Mouse (Mus musculus) forebrain, embryonic 12.5 days (tissue): ENCODE data around the gene Aar2. TPM values are rescaled to one million over a fixed set of nuclear protein-coding genes. Genes with fewer than 3 reads are reported as not detected.

Experiments
- ATAC-seq: fragments of 200-750 bp; cut with Nextera tagmentation; 2 replicates; pipeline ENCODE4 v1.8.0; 2017; ENCODE audit warnings: moderate TSS enrichment; ENCODE audit not compliant: low FRiP score
- H3K27ac ChIP-seq: fragments of 300-500 bp; sonication (generic); 2 replicates; pipeline ENCODE4 v1.5.1; 2016; ENCODE audit warnings: mild to moderate bottlenecking
- H3K27me3 ChIP-seq: fragments of 300-500 bp; sonication (generic); 2 replicates; pipeline ENCODE4 v1.6.1; 2016; ENCODE audit warnings: mild to moderate bottlenecking
- H3K36me3 ChIP-seq: fragments of 300-500 bp; sonication (generic); replicated peaks from 2 replicates; pipeline ENCODE4 v1.6.1; 2016; ENCODE audit warnings: mild to moderate bottlenecking
- H3K4me1 ChIP-seq: fragments of 300-500 bp; sonication (generic); 2 replicates; pipeline ENCODE4 v1.6.1; 2016
- H3K4me2 ChIP-seq: fragments of 300-500 bp; sonication (generic); 2 replicates; pipeline ENCODE4 v1.6.1; 2016; ENCODE audit warnings: mild to moderate bottlenecking, moderate library complexity
- H3K4me3 ChIP-seq: fragments of 300-500 bp; sonication (generic); replicated peaks from 2 replicates; pipeline ENCODE4 v1.5.1; 2016; ENCODE audit warnings: mild to moderate bottlenecking
- H3K9ac ChIP-seq: fragments of 300-500 bp; sonication (generic); 2 replicates; pipeline ENCODE4 v1.6.1; 2016; ENCODE audit warnings: mild to moderate bottlenecking
- H3K9me3 ChIP-seq: fragments of 300-500 bp; sonication (generic); 2 replicates; pipeline ENCODE4 v1.6.1; 2016
- WGBS: fragments of 180-500 bp; shearing (Covaris S2); methylation state at CpG from one replicate; pipeline ENCODE4 v1.1.7; 2016; 5-methylcytosine and 5-hydroxymethylcytosine counted together
- polyA plus RNA-seq: library from polyadenylated mRNA; unstranded; fragments of >200 nt; fragmentation: Nextera tagmentation; extraction: Ambion mirVana; gene quantifications from 2 replicates; pipeline ENCODE4 v1.2.1, GENCODE M21; 2016

Gene Aar2
- polyA plus RNA-seq, 1 experiment from 2014 or later = 44.7 TPM

DNA sequence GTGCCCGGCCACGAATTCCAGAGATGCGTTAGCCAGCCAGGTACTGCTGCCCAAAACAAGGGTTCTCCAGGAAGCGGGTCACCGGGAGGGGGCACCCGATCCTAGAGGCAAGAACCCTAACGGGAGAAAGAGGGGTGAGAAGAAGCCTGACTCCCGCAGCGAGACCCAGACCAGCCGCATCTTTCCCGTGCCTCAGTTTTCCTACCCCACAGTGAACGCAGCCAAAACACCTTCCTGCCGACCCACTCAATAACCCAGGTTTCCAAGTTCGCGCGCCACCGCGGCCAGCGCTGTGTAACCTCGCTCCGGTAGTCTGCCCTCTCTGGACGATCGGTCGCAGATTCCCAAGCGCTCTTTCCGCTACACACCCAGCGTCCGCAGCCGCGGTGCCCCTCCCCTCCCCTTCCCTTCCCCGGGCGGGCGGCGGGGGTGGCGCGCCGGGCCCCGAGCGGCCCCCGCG, 65.7 kb downstream of the Aar2 start:
- H3K4me1 ChIP-seq = peaks cover 29% of the 10 kb centered on the region
- WGBS = under 1% methylated on average over 38 of the region's 41 CpGs

DNA sequence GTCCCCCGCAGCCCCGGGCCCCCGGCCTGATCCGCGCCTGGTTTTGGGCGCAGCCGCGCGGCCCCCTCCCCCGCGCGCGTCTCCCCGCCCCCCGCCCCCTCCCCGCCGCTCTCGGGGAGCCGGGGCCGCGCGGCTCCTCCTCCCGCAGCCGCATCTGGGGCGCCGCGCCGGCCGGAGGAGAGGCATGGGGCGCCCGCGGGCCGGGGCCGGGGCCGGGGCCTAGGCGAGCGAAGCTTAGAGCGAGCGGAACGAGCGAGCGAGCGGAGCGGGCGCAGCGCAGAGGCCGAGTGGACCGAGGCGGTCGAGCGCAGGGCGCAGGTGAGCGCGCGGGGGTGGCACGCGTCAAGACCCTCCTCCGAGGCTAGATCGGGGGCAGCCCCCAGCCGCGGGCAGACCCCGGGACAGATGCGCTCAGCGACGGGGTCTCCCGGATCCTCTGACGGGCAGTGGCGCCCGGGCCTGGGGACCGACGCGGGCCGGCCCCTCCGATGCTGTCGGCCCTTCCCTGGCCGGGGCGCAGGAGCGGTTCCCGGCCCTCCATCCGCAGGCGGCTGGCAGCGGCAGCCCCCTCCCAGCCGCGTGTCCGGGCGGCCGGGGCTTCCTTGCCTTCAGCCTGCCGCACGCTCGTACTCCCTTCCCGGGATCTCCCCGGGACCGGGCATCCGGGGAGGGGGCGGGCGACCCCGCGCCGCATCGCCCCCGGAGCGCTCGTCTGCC, 66.3 kb downstream of the Aar2 start, which contains the start of gene Dlgap4:
Gene Dlgap4 (plus strand): TSS at position 165 of the 717 bp plus-strand sequence.
- Histone ChIP-seq H3K4me3 (peak within 1 kb of the TSS; percentile 80), H3K27me3 (peaks cover 72% of the 10 kb centered on the region), H3K4me2 (peak within 1 kb of the TSS; percentile 99), H3K27ac (0 out of 2 replicates have a peak within 1 kb of the TSS, but pooled peaks have one; percentile 2), H3K4me1 (peaks cover 29% of the 10 kb centered on the region), H3K9ac (peak within 1 kb of the TSS; percentile 77), H3K9me3 (no peaks in the 10 kb centered on the region), H3K36me3 (no peaks in the 10 kb centered on the region)
- ATAC-seq = peak; percentile 82
- under 1% methylated on average over 51 of the region's 103 CpGs for WGBS

More for the DNA sequence above, 65.7 kb downstream of the Aar2 start:
- H3K27ac ChIP-seq = 0 out of 2 replicates have a peak overlapping the region, but pooled peaks have one; percentile 2
- H3K27me3 ChIP-seq = peaks cover 67% of the 10 kb centered on the region
- peak overlapping the region; percentile 99 for H3K4me2 ChIP-seq
- H3K9ac ChIP-seq = peak overlapping the region; percentile 77
- H3K4me3 ChIP-seq = peak overlapping the region; percentile 80
- peak; percentile 47 for ATAC-seq
- H3K36me3 ChIP-seq = no peaks in the 10 kb centered on the region
- H3K9me3 ChIP-seq = no peaks in the 10 kb centered on the region

DNA sequence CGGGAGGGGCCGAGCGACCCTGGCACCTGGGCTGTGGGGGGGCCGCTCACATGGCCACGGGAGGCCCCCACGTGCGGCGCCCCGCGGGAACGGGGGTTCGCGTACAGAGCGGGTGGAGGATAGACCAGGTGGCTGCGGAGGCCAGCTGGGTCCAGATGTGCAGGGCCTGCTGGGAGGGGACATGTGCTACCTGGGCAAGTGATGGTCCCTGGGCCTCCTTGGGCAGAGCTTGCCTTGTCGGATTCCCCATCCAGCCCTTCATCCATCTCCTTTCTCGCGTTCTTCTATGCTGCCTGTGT, 66.8 kb downstream of the Aar2 start:
- Histone ChIP-seq H3K4me3 (peak overlapping the region; percentile 80), H3K36me3 (no peaks in the 10 kb centered on the region), H3K27ac (no peak overlapping the region), H3K27me3 (peaks cover 74% of the 10 kb centered on the region), H3K4me2 (peak overlapping the region; percentile 99), H3K9me3 (no peaks in the 10 kb centered on the region), H3K9ac (peak overlapping the region; percentile 77), H3K4me1 (peaks cover 29% of the 10 kb centered on the region)
- ATAC-seq = peak; percentile 36
- WGBS = 1% methylated on average over 16 of the region's 18 CpGs

DNA sequence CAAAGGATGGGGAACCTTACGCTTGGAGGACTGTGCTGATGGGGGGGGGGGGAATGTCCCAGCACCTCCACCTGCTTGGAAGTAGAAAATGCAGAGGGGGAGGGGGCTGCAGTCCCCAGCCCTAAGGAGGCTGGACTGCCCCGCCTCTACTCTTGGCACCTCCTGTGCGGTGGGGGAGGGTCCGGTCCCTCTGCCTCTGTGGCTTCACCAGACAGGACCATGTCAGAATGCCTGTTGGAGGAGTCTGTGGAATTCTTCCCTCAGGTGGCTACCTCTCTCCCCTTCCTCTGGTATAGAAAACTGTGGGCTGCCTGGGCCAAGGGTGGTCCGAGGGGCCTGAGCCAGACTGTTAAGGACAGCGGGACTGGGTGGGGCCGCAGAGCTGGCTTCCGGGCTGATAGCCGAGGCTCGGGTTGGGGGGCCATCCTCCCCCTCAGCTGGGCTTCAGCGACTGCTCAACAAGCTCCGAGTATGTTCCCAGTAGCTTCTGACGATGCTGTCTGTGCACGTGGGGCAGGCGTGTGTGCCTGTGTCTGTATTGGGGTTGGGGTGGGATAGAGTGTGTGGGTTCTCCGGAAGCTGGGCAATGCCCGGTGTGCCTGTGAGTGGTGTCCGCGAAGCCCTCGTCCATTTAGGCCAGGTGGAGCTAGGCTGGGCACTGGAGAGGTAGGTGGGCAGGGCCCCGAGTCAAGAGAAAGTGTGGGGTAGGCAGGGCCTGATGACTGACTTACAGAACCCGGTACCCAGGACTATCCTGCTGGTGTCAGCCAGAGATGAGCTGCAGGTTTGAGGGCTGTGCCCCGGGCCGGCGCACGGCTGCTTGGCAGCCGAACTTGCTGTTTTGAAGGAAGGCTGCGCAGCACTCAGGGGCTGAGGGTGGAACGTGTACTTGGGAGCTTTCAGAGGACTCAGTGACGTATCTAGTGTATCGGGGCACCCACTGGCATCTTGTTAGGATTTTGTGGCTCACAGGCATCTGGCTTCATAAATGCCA, 67.6 kb downstream of the Aar2 start:
- H3K4me1 ChIP-seq = peaks cover 29% of the 10 kb centered on the region
- H3K4me3 ChIP-seq = peak overlapping the region; percentile 80
- peaks cover 71% of the 10 kb centered on the region for H3K27me3 ChIP-seq
- H3K36me3 ChIP-seq = no peaks in the 10 kb centered on the region
- peak overlapping the region; percentile 99 for H3K4me2 ChIP-seq
- WGBS = 12% methylated on average over 30 of the region's 31 CpGs
- no peak overlapping the region for H3K9ac ChIP-seq
- H3K9me3 ChIP-seq = no peaks in the 10 kb centered on the region
- ATAC-seq = no peak
- H3K27ac ChIP-seq = no peak overlapping the region

DNA sequence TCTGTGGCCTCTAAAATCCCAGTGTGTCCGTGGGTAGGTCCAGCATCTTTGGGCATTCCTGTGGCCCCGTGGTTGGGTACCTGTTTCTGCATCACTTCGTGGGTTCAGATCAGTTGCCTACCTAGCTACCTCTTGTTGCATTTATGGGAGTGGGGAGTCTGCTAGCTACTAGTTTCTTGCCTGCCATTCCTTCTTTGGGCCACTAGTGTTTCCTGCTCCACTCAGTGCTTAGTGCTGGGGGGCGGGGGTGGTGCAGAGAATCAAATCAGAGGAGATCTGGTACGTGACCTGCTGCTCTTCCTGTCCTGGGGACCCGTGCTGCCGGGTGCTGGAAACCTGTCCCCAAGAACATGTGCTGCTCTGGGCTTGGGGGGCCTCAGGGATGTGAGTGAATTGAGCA, 69.1 kb downstream of the Aar2 start:
- ATAC-seq = no peak
- Histone ChIP-seq H3K4me2 (no peak overlapping the region), H3K9ac (no peak overlapping the region; the same call in 1 of the 2 replicates), H3K27me3 (peaks cover 59% of the 10 kb centered on the region), H3K36me3 (no peaks in the 10 kb centered on the region), H3K4me3 (no peak overlapping the region), H3K4me1 (peaks cover 29% of the 10 kb centered on the region), H3K27ac (no peak overlapping the region), H3K9me3 (no peaks in the 10 kb centered on the region)
- WGBS = 81% methylated on average over 7 of the region's 7 CpGs

DNA sequence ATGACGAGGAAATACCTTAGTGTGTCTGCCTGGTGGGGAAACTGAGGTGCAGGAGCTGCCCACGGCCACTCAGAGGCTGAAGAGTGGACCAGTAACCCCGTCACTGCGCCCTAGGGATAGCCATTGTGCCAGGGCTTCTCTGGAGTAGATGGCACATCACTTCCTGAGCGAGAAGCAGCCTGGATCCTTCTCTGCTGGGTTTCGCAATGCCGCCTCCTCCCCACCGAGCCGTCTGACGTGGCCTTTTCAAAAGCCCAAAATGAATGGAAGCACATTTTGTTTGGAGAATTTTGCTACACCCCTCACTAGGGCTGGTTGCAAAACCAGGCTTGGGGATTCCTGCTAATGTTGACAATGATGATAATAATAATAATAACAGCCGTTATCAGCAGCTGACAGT, 70.2 kb downstream of the Aar2 start:
- H3K4me3 ChIP-seq = no peak overlapping the region
- H3K27me3 ChIP-seq = peaks cover 50% of the 10 kb centered on the region
- no peak for ATAC-seq
- H3K4me2 ChIP-seq = peak overlapping the region; percentile 6; the same call in 1 of the 2 replicates
- WGBS = 26% methylated on average over 11 of the region's 11 CpGs
- no peaks in the 10 kb centered on the region for H3K36me3 ChIP-seq
- H3K27ac ChIP-seq = no peak overlapping the region
- H3K9ac ChIP-seq = no peak overlapping the region
- H3K4me1 ChIP-seq = peaks cover 29% of the 10 kb centered on the region
- no peaks in the 10 kb centered on the region for H3K9me3 ChIP-seq

Other genes starting within 250 kb of the Aar2 start
- gene Cnbd2, start 235.3 kb upstream of the Aar2 start, polyA plus RNA-seq = 5.0 and 5.2 TPM in 2 replicates
- gene Scand1, start 234.9 kb upstream of the Aar2 start, polyA plus RNA-seq = 101 and 104 TPM in 2 replicates
- 4.1 and 4.4 TPM in 2 replicates for gene Epb41l1, start 126.7 kb upstream of the Aar2 start, polyA plus RNA-seq
- 195 and 197 TPM in 2 replicates for gene Dlgap4, start 66.1 kb downstream of the Aar2 start, polyA plus RNA-seq
- gene Myl9, start 227.8 kb downstream of the Aar2 start, polyA plus RNA-seq = 61.4 and 95.4 TPM in 2 replicates